Mouse (Mus musculus): Measurements from ENCODE around the gene Hes2. TPM values are rescaled to one million over a fixed set of nuclear protein-coding genes. Genes with fewer than 3 reads are reported as not detected.
A peak's percentile ranks its signal among the peaks of the same experiment; 100 is the strongest.

Gene Hes2
- polyA plus RNA-seq, 1 experiment from 2014 or later = not detected

DNA sequence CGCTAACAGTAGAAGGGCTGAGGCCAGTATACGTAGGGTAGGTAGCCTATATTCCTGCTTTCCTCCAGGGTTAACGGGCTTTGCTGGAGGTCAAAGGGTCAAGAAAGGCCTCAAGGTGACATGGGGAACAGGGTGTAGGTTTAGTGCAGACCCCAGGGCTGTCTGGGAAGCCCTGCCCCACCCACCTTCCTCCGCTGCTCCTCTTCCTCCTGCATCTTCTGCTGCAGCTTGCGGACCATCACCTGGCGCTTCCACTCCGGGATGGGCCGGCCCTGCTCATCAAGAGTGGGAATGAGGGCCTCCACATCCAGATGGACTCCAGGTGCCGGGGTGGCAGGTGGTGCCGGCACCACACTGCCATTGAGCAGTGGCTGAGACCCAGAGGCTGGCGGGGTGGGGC lies 30.8 kb upstream of the Hes2 start:
- Histone ChIP-seq H3K9ac (ENCODE audit: low read length) (no peak overlapping the region), H3K27ac (replicated peaks in 1 of 2; ENCODE audit: control insufficient read depth in 1 of 2, insufficient read depth in 1 of 2, low read depth in 2 of 2, low read length in 2 of 2) (no peak overlapping the region), H3K4me2 (ENCODE audit: low read length) (no peak overlapping the region), H3K4me1 (ENCODE audit: control insufficient read depth in 2 of 2, insufficient read depth in 2 of 2, low read length in 2 of 2) (peaks cover 12 to 43% of the 10 kb centered on the region in 2 experiments; a peak in 3 of 4 replicates), H3K9me3 (ENCODE audit: control insufficient read depth, low read length) (no peaks in the 10 kb centered on the region), H3K36me3 (ENCODE audit: control insufficient read depth, insufficient read depth, low read length) (no peaks in the 10 kb centered on the region), H3K27me3 (ENCODE audit: control insufficient read depth, insufficient read depth, low read length) (peaks cover 100% of the 10 kb centered on the region), H3K4me3 (ENCODE audit: control insufficient read depth in 1 of 2, insufficient read depth in 1 of 2, low read depth in 1 of 2, low read length in 2 of 2) (no peak overlapping the region)
- WGBS = 87% methylated on average over 11 of the region's 11 CpGs
- no peak for ATAC-seq (ENCODE audit: insufficient number of reproducible peaks, insufficient read depth, low FRiP score, low read depth)

DNA sequence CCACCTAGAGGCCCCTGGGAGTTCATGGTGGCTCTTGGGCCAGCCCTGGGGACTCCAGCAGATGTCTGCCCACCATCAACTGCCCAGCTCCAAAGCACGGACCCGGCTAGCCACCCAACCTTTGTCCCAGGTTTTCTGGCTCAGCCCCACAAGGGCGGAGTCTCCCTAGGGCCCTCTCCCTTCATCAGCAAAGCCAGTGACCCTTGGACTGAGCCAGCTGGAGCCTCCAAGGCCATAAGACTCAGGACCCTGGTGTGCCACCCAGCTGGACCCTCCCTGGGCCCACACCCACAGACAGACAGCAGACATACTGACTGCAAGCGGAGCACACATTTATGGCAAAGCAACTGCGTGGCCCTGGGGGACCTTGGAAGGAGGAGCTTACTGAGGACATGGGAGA lies 29.9 kb upstream of the Hes2 start:
- ATAC-seq (ENCODE audit: insufficient number of reproducible peaks, insufficient read depth, low FRiP score, low read depth) = no peak
- Histone ChIP-seq H3K27me3 (ENCODE audit: control insufficient read depth, insufficient read depth, low read length) (peaks cover 100% of the 10 kb centered on the region), H3K9ac (ENCODE audit: low read length) (no peak overlapping the region), H3K4me1 (ENCODE audit: control insufficient read depth in 2 of 2, insufficient read depth in 2 of 2, low read length in 2 of 2) (peaks cover 12 to 43% of the 10 kb centered on the region in 2 experiments; a peak in 3 of 4 replicates), H3K9me3 (ENCODE audit: control insufficient read depth, low read length) (no peaks in the 10 kb centered on the region), H3K36me3 (ENCODE audit: control insufficient read depth, insufficient read depth, low read length) (no peaks in the 10 kb centered on the region), H3K4me3 (ENCODE audit: control insufficient read depth in 1 of 2, insufficient read depth in 1 of 2, low read depth in 1 of 2, low read length in 2 of 2) (no peak overlapping the region), H3K4me2 (ENCODE audit: low read length) (no peak overlapping the region), H3K27ac (replicated peaks in 1 of 2; ENCODE audit: control insufficient read depth in 1 of 2, insufficient read depth in 1 of 2, low read depth in 2 of 2, low read length in 2 of 2) (no peak overlapping the region)
- WGBS = 70% methylated on average over 5 of the region's 5 CpGs

DNA sequence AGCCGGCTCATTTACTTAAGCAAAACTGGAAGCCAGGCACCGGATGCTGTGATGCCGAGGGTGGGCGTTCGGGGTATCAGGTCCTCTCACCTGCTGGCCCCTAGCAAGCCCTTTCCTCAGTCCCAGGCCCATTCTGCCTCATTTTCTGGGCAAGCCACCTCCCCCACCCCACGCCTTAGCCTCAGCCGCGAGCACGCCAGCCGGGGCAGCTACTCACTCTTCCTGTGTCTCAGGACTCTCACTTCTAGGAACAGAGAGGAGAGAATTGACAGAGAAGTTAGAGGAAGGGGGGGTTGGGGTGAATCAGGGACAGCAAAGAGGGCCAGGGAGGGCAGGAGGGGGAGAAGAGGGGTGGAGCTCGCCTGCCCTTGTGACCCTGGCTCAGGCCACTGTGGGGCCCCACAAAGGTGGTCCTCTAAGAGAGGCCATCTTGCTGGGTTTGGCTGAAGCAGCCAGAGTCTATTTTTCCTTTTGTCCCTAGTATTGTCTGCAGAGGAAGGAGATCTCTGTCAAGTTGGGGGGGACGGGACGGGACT lies 29.2 kb upstream of the Hes2 start:
- H3K27ac ChIP-seq (replicated peaks in 1 of 2; ENCODE audit: control insufficient read depth in 1 of 2, insufficient read depth in 1 of 2, low read depth in 2 of 2, low read length in 2 of 2) = no peak overlapping the region
- peaks cover 100% of the 10 kb centered on the region for H3K27me3 ChIP-seq (ENCODE audit: control insufficient read depth, insufficient read depth, low read length)
- no peak for ATAC-seq (ENCODE audit: insufficient number of reproducible peaks, insufficient read depth, low FRiP score, low read depth)
- no peak overlapping the region for H3K9ac ChIP-seq (ENCODE audit: low read length)
- 52% methylated on average over 13 of the region's 13 CpGs for WGBS
- H3K9me3 ChIP-seq (ENCODE audit: control insufficient read depth, low read length) = no peaks in the 10 kb centered on the region
- peaks cover 12 to 43% of the 10 kb centered on the region in 2 experiments; a peak in 3 of 4 replicates for H3K4me1 ChIP-seq (ENCODE audit: control insufficient read depth in 2 of 2, insufficient read depth in 2 of 2, low read length in 2 of 2)
- no peak overlapping the region for H3K4me2 ChIP-seq (ENCODE audit: low read length)
- H3K36me3 ChIP-seq (ENCODE audit: control insufficient read depth, insufficient read depth, low read length) = no peaks in the 10 kb centered on the region
- H3K4me3 ChIP-seq (ENCODE audit: control insufficient read depth in 1 of 2, insufficient read depth in 1 of 2, low read depth in 1 of 2, low read length in 2 of 2) = no peak overlapping the region

DNA sequence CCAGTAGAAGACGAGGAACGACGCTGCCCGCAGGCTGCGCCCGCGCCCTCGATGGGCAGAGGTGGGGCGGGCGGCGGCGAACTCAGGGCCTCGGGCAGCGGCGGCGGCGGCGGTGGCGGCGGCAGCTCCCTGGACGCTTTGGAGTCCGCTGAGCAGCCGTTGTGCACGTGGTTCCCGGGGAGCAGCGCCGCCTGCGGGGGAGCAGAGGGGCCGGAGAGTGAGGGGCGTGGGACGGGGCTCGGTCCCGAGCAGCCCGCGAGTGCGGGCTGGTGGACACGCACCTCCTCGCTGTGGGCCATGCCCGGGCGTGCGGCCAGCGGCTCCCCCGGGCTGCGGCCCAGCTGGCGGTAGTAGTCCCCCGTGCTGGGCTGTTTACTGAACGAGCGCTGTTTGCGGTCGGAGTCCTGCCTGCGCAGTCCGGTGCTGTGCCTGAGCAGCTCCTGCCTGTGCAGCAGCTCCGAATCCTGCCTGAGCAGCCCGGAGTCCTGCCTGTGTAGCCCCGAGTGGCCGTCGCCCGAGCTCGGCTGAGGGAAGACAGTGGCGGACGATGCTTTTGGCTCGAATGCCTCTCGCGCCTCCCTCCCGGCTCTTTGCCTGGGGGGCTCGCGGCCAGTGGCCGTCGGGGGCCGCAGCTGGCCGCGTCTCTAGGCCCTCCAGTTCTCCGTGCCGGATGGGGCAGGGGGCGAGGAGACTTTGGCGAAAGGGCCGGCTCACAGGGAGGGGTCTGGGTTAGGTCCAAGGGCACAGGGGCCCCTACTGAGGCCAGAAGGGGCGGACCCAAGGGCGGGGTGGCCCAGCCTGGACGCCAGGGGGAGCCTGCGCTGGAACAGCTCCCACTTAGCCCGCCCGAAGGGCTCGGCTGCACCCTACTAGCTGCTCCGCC lies 27.7 kb upstream of the Hes2 start:
- no peaks in the 10 kb centered on the region for H3K9me3 ChIP-seq (ENCODE audit: control insufficient read depth, low read length)
- H3K4me2 ChIP-seq (ENCODE audit: low read length) = peak overlapping the region; percentile 74
- H3K9ac ChIP-seq (ENCODE audit: low read length) = peak overlapping the region; percentile 58
- H3K36me3 ChIP-seq (ENCODE audit: control insufficient read depth, insufficient read depth, low read length) = no peaks in the 10 kb centered on the region
- 1% methylated on average over 70 of the region's 85 CpGs for WGBS
- peak; percentile 57; the same call in 1 of the 2 replicates for ATAC-seq (ENCODE audit: insufficient number of reproducible peaks, insufficient read depth, low FRiP score, low read depth)
- H3K4me1 ChIP-seq (ENCODE audit: control insufficient read depth in 2 of 2, insufficient read depth in 2 of 2, low read length in 2 of 2) = peaks cover 3 to 27% of the 10 kb centered on the region in 2 experiments; a peak in 3 of 4 replicates
- H3K27me3 ChIP-seq (ENCODE audit: control insufficient read depth, insufficient read depth, low read length) = peaks cover 85% of the 10 kb centered on the region
- peak overlapping the region; percentile 34 to 39 for H3K4me3 ChIP-seq (ENCODE audit: control insufficient read depth in 1 of 2, insufficient read depth in 1 of 2, low read depth in 1 of 2, low read length in 2 of 2)
- no peak overlapping the region for H3K27ac ChIP-seq (replicated peaks in 1 of 2; ENCODE audit: control insufficient read depth in 1 of 2, insufficient read depth in 1 of 2, low read depth in 2 of 2, low read length in 2 of 2)

DNA sequence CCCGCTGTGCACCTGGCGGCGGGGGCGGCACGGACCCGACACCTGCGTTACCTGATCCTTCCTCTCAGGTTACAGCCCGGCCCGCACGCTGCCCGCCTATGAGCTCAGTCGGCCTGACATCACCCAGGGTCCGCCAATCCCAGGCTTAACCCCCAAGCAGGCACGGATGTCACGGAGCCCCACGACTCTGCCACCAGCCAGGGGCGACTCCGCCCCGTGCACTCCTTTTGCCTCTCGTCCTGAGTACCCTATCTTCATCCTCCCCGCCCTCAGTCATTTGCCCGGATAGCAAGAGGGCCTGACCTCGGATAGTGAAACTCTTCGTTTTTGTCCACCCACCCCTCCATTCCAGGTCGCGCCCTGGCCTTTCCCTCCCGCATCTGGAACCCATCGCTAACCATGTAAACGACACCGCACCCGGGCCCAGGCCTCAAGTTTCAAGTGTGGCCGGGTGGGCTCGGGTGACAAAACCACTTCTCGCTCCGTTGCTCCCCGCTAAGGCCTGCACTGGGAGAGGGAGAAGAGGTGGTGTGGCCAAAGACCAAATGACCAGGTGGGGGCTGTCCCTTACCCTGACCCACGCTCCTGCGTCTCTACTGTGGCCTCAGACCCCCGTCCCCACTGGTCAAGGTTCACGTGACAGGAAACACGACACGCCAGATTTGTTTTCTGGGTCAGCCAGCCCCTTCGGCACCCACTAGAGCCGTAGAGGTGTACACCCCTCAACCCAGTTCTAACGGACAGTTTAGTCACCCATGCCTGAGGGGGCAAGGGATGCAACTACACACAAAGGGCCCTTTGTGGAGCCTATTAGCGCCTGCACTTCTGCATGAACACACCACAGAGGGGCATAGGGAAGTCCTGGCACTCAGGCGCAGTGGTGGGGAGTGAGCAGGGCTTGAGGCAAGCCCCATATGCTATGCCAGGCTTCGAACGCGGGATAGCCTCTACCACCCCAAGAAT lies 26.6 kb upstream of the Hes2 start:
- peak overlapping the region; percentile 74 for H3K4me2 ChIP-seq (ENCODE audit: low read length)
- no peaks in the 10 kb centered on the region for H3K36me3 ChIP-seq (ENCODE audit: control insufficient read depth, insufficient read depth, low read length)
- H3K9me3 ChIP-seq (ENCODE audit: control insufficient read depth, low read length) = no peaks in the 10 kb centered on the region
- 9% methylated on average over 50 of the region's 50 CpGs for WGBS
- no peak for ATAC-seq (ENCODE audit: insufficient number of reproducible peaks, insufficient read depth, low FRiP score, low read depth)
- peaks cover 0 to 22% of the 10 kb centered on the region in 2 experiments; a peak in 3 of 4 replicates for H3K4me1 ChIP-seq (ENCODE audit: control insufficient read depth in 2 of 2, insufficient read depth in 2 of 2, low read length in 2 of 2)
- no peak overlapping the region for H3K27ac ChIP-seq (replicated peaks in 1 of 2; ENCODE audit: control insufficient read depth in 1 of 2, insufficient read depth in 1 of 2, low read depth in 2 of 2, low read length in 2 of 2)
- peak overlapping the region; percentile 2 to 39; a peak in 3 of 4 replicates for H3K4me3 ChIP-seq (ENCODE audit: control insufficient read depth in 1 of 2, insufficient read depth in 1 of 2, low read depth in 1 of 2, low read length in 2 of 2)
- peaks cover 77% of the 10 kb centered on the region for H3K27me3 ChIP-seq (ENCODE audit: control insufficient read depth, insufficient read depth, low read length)
- no peak overlapping the region for H3K9ac ChIP-seq (ENCODE audit: low read length)

DNA sequence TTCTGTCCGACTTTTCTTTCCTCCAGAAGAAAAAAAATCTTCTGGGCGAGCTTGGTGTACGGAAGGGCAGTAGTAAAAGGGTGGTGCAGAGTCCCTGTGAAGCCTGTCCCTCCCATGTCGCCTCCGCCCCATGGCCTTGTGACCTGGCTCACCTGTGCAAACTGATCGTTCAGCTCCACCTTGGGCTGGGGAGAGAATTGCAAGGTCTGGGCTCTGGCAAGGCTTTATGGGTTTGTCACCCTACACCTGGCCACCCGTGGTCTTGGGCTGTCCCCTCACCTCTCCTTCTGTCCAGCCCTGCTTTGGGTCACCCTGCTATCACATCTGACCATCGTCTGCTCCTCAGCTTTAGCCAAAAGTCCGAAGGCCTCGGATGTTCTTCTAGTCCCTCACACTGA lies 25.9 kb upstream of the Hes2 start:
- Histone ChIP-seq H3K9me3 (ENCODE audit: control insufficient read depth, low read length) (no peaks in the 10 kb centered on the region), H3K4me3 (ENCODE audit: control insufficient read depth in 1 of 2, insufficient read depth in 1 of 2, low read depth in 1 of 2, low read length in 2 of 2) (no peak overlapping the region), H3K27ac (replicated peaks in 1 of 2; ENCODE audit: control insufficient read depth in 1 of 2, insufficient read depth in 1 of 2, low read depth in 2 of 2, low read length in 2 of 2) (no peak overlapping the region), H3K9ac (ENCODE audit: low read length) (no peak overlapping the region), H3K4me2 (ENCODE audit: low read length) (no peak overlapping the region), H3K27me3 (ENCODE audit: control insufficient read depth, insufficient read depth, low read length) (peaks cover 70% of the 10 kb centered on the region), H3K36me3 (ENCODE audit: control insufficient read depth, insufficient read depth, low read length) (no peaks in the 10 kb centered on the region), H3K4me1 (ENCODE audit: control insufficient read depth in 2 of 2, insufficient read depth in 2 of 2, low read length in 2 of 2) (peaks cover 0 to 22% of the 10 kb centered on the region in 2 experiments; a peak in 3 of 4 replicates)
- WGBS = 34% methylated on average over 10 of the region's 10 CpGs
- no peak for ATAC-seq (ENCODE audit: insufficient number of reproducible peaks, insufficient read depth, low FRiP score, low read depth)

DNA sequence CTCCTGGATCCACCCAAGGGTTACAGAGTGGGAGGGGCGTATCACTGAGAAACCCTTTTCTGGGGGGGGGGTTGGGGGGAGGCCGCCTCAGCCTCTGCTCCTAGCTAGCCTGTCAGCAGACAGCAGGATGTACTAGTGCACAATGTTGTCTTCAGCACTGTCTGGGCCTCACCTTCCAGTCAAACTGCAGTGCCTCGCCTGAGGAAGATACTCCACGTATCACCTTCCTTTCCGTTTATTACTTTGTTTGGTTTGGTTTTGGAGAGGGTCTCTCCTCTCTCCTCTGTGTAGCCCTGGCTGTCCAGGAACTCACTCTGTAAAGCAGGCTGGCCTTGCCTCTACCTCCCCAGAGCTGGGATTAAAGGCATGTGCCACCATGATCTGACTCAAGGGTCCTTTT lies 25.5 kb upstream of the Hes2 start:
- H3K27ac ChIP-seq (replicated peaks in 1 of 2; ENCODE audit: control insufficient read depth in 1 of 2, insufficient read depth in 1 of 2, low read depth in 2 of 2, low read length in 2 of 2) = no peak overlapping the region
- no peak overlapping the region for H3K4me3 ChIP-seq (ENCODE audit: control insufficient read depth in 1 of 2, insufficient read depth in 1 of 2, low read depth in 1 of 2, low read length in 2 of 2)
- H3K4me1 ChIP-seq (ENCODE audit: control insufficient read depth in 2 of 2, insufficient read depth in 2 of 2, low read length in 2 of 2) = peaks cover 0 to 24% of the 10 kb centered on the region in 2 experiments; a peak in 3 of 4 replicates
- H3K9ac ChIP-seq (ENCODE audit: low read length) = no peak overlapping the region
- no peak for ATAC-seq (ENCODE audit: insufficient number of reproducible peaks, insufficient read depth, low FRiP score, low read depth)
- no peaks in the 10 kb centered on the region for H3K9me3 ChIP-seq (ENCODE audit: control insufficient read depth, low read length)
- H3K36me3 ChIP-seq (ENCODE audit: control insufficient read depth, insufficient read depth, low read length) = no peaks in the 10 kb centered on the region
- H3K4me2 ChIP-seq (ENCODE audit: low read length) = no peak overlapping the region
- peaks cover 65% of the 10 kb centered on the region for H3K27me3 ChIP-seq (ENCODE audit: control insufficient read depth, insufficient read depth, low read length)
- WGBS = 51% methylated on average over 5 of the region's 5 CpGs
